Mouse (Mus musculus): Measurements from ENCODE around the gene Pla2g6. TPM values are rescaled to one million over a fixed set of nuclear protein-coding genes. Genes with fewer than 3 reads are reported as not detected.
A peak's percentile ranks its signal among the peaks of the same experiment; 100 is the strongest.

Pla2g6 gene
- total and polyA plus RNA-seq, 3 experiments = 9.3 to 20.9 (median 14.8) TPM

- peak; percentile 82 for DNase-seq (ENCODE audit: extremely low read depth)
- Histone ChIP-seq H3K4me3 (replicated peaks in 1 of 3; ENCODE audit: low read depth in 2 of 3, low read length in 2 of 3, poor library complexity in 1 of 3) (no peak overlapping the region), H3K79me2 (replicated peaks; ENCODE audit: control insufficient read depth, extremely low read depth, insufficient read depth, poor library complexity, severe bottlenecking) (peaks cover 19% of the 10 kb centered on the region), H3K4me2 (ENCODE audit: insufficient read depth, low read depth, poor library complexity, severe bottlenecking) (peak overlapping the region; percentile 52; the same call in 1 of the 2 replicates), H3K9me3 (replicated peaks; ENCODE audit: low read length) (no peaks in the 10 kb centered on the region), H3K27ac (ENCODE audit: insufficient read depth, low read depth) (peak overlapping the region; percentile 81; the same call in 1 of the 2 replicates), H3K4me1 (ENCODE audit: control insufficient read depth in 1 of 2, insufficient read depth in 2 of 2) (peaks cover 17 to 59% of the 10 kb centered on the region in 2 experiments), H3K27me3 (replicated peaks) (no peaks in the 10 kb centered on the region), H3K9ac (ENCODE audit: insufficient read depth, low read depth) (no peak overlapping the region), H3K36me3 (replicated peaks in 1 of 2; ENCODE audit: control insufficient read depth in 1 of 2, insufficient read depth in 1 of 2, low read length in 1 of 2) (no peaks in the 10 kb centered on the region)
- in situ Hi-C loops (cut with MboI; ENCODE audit: low pct_ligation_motif_present, low pct_unique_long_range_greater_than_20kb, low sequenced_read_pairs) (loop anchor here (25.0 kb wide), 1 partner anchor 418 kb away; the partner anchor contains the start of gene Pdxp), dilution Hi-C loops (cut with MboI; ENCODE audit: extremely low pct_ligation_motif_present, extremely low pct_unique_long_range_greater_than_20kb, low sequenced_read_pairs) (no loop called here)
- TF ChIP-seq RCOR1 (conservative IDR thresholded peaks at IDR 0.05; ENCODE audit: low read depth, low read length) (no peak), TBP (conservative IDR thresholded peaks at IDR 0.05; ENCODE audit: low read depth, low read length) (peak; percentile 94), UBTF (IDR thresholded peaks at IDR 0.05; ENCODE audit: low read depth, low read length) (no peak), USF2 (conservative IDR thresholded peaks at IDR 0.05; ENCODE audit: low read depth, low read length) (no peak), MAFK (IDR thresholded peaks at IDR 0.05; ENCODE audit: insufficient replicate concordance, low read length) (0 out of 2 replicates have a peak, but pooled peaks have one; percentile 36), MXI1 (IDR thresholded peaks at IDR 0.05; ENCODE audit: low read depth, low read length) (no peak)
Measured at GRCm38 (mm10) chr15:79329979-79330363, 1.8 kb upstream of the Pla2g6 start.

GRCm38 (mm10) chr15:79329346-79329978 lies 1.3 kb upstream of the Pla2g6 start:
- Histone ChIP-seq H3K36me3 (replicated peaks in 1 of 2; ENCODE audit: control insufficient read depth in 1 of 2, insufficient read depth in 1 of 2, low read length in 1 of 2) (peaks cover 0 to under 1% of the 10 kb centered on the region in 2 experiments), H3K4me3 (replicated peaks in 1 of 3; ENCODE audit: low read depth in 2 of 3, low read length in 2 of 3, poor library complexity in 1 of 3) (no peak overlapping the region), H3K9me3 (replicated peaks; ENCODE audit: low read length) (no peaks in the 10 kb centered on the region), H3K4me1 (ENCODE audit: control insufficient read depth in 1 of 2, insufficient read depth in 2 of 2) (peaks cover 18 to 59% of the 10 kb centered on the region in 2 experiments), H3K27ac (ENCODE audit: insufficient read depth, low read depth) (peak overlapping the region; percentile 81), H3K27me3 (replicated peaks) (no peaks in the 10 kb centered on the region), H3K4me2 (ENCODE audit: insufficient read depth, low read depth, poor library complexity, severe bottlenecking) (no peak overlapping the region), H3K79me2 (replicated peaks; ENCODE audit: control insufficient read depth, extremely low read depth, insufficient read depth, poor library complexity, severe bottlenecking) (peaks cover 20% of the 10 kb centered on the region), H3K9ac (ENCODE audit: insufficient read depth, low read depth) (no peak overlapping the region)
- TF ChIP-seq ELF1 (IDR thresholded peaks at IDR 0.05; ENCODE audit: low read depth, low read length) (peak; percentile 44; the same call in 1 of the 2 replicates), MYC (IDR thresholded peaks at IDR 0.05; ENCODE audit: low read depth, low read length) (no peak), RAD21 (IDR thresholded peaks at IDR 0.05; ENCODE audit: low read depth, low read length) (no peak; the same call in none of the 2 replicates), MXI1 (IDR thresholded peaks at IDR 0.05; ENCODE audit: low read depth, low read length) (no peak), ZMIZ1 (IDR thresholded peaks at IDR 0.05; ENCODE audit: low read depth, low read length) (no peak), ZNF384 (IDR thresholded peaks at IDR 0.05; ENCODE audit: low read depth, low read length) (peak; percentile 72), ZC3H11A (IDR thresholded peaks at IDR 0.05; ENCODE audit: low read depth, low read length) (no peak), BHLHE40 (IDR thresholded peaks at IDR 0.05; ENCODE audit: low read depth, low read length) (no peak), USF2 (conservative IDR thresholded peaks at IDR 0.05; ENCODE audit: low read depth, low read length) (no peak), JUND (conservative IDR thresholded peaks at IDR 0.05; ENCODE audit: low read depth, low read length) (no peak), CTCF (conservative IDR thresholded peaks at IDR 0.05 in 1 of 2, IDR thresholded peaks at IDR 0.05 in 1 of 2; ENCODE audit: low read depth in 2 of 2, low read length in 2 of 2) (peak in 1 of 2 experiments; percentile 36; a peak in 1 of 4 replicates), CHD1 (IDR thresholded peaks at IDR 0.05; ENCODE audit: low read depth, low read length) (no peak), GABPA (IDR thresholded peaks at IDR 0.05; ENCODE audit: insufficient replicate concordance, low read depth, low read length) (no peak)
- no peak for DNase-seq (ENCODE audit: extremely low read depth)
- in situ Hi-C loops (cut with MboI; ENCODE audit: low pct_ligation_motif_present, low pct_unique_long_range_greater_than_20kb, low sequenced_read_pairs) (loop anchor here (25.0 kb wide), 1 partner anchor 417 kb away; the partner anchor contains the start of gene Pdxp), dilution Hi-C loops (cut with MboI; ENCODE audit: extremely low pct_ligation_motif_present, extremely low pct_unique_long_range_greater_than_20kb, low sequenced_read_pairs) (no loop called here)
